Mouse (Mus musculus): Measurements from ENCODE around the gene Cmss1.

DNA sequence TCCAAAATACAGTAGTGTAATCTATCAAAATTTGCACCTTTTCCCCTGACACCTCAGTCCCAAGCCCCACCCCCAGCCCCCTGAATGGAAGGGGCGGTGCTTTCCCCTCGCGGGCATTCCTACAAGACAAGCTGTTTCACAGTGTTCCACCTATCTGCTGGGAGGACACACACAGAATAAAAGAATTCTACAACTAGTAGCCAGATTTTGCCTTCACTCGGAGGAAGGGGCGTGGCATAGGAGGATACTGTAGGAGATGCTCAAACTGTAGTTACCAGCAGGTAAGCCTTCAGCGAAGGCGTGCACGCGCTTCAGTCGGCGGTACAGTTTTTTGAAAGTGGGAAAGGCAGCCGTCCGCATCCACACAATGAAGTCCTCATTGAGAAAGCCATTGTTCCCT is 336.9 kb downstream of the Cmss1 start:
- no peak for TF ChIP-seq EP300 (IDR thresholded peaks at IDR 0.05; ENCODE audit: low read depth)
- no peak for TF ChIP-seq CTCF (IDR thresholded peaks at IDR 0.05; ENCODE audit: low read depth)
